Mouse (Mus musculus): ENCODE results near the gene Cdc6. TPM values are rescaled to one million over a fixed set of nuclear protein-coding genes. Genes with fewer than 3 reads are reported as not detected.

The Cdc6 gene
- total and polyA plus RNA-seq, 3 experiments = 47.4 to 99.3 (median 81.3) TPM

DNA sequence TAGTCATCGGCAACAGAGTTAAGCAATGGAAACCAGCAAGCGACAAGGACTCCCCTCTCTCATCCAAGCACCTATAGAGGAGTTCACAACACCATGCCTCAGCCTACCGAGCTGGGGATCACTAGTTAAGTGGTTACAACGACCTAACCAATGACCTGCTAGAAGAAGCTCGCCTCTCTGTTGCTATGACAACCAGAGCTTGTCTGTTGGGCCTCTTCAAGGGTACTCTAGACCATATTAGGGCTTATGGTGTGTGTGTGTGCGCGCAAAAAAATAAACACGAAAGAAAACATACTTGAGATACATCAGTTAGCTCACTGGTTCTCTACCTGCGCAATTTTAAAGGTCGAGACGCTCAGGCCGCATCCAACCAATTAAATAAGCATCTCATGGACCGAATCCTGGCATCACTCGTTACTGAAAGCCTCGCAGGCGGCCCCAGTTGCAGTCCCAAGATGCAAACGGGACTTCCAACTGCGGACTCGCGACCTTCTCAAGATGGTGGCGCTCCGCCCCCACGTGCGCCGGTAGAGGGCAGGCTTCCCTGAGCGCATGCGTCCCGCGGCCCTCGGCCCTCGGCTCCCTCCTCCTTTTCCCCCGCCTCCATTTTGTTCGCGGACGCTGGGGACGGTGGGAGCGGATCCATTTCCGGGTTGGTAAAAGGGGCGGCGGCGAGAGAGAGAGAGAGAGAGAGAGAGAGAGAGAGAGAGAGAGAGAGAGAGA, 44.4 kb upstream of the Cdc6 start, which contains the start of gene Wipf2 (continued):
- peak; percentile 90 for TF ChIP-seq BHLHE40 (IDR thresholded peaks at IDR 0.05; ENCODE audit: low read depth, low read length)
- peak; percentile 79 for TF ChIP-seq ZMIZ1 (IDR thresholded peaks at IDR 0.05; ENCODE audit: low read depth, low read length)
- no peak for TF ChIP-seq ZKSCAN1 (IDR thresholded peaks at IDR 0.05; ENCODE audit: borderline replicate concordance, low read depth, low read length)
- TF ChIP-seq NELFE (IDR thresholded peaks at IDR 0.05; ENCODE audit: low read depth, low read length) = peak; percentile 94
- TF ChIP-seq EP300 (IDR thresholded peaks at IDR 0.05; ENCODE audit: low read length) = no peak
- TF ChIP-seq MYC (IDR thresholded peaks at IDR 0.05; ENCODE audit: low read depth, low read length) = peak; percentile 96
- no peak for TF ChIP-seq SMC3 (IDR thresholded peaks at IDR 0.05; ENCODE audit: low read depth, low read length)
- peak; percentile 93 for TF ChIP-seq NRF1 (IDR thresholded peaks at IDR 0.05; ENCODE audit: low read depth, low read length)
- TF ChIP-seq ELF1 (IDR thresholded peaks at IDR 0.05; ENCODE audit: low read depth, low read length) = peak; percentile 99
- TF ChIP-seq TCF12 (IDR thresholded peaks at IDR 0.05; ENCODE audit: low read depth, low read length) = peak; percentile 65; the same call in 1 of the 2 replicates
- peak in 1 of 2 experiments; percentile 62; a peak in 2 of 4 replicates for TF ChIP-seq CTCF (conservative IDR thresholded peaks at IDR 0.05 in 1 of 2, IDR thresholded peaks at IDR 0.05 in 1 of 2; ENCODE audit: low read depth in 2 of 2, low read length in 2 of 2)
- TF ChIP-seq JUN (IDR thresholded peaks at IDR 0.05; ENCODE audit: insufficient read depth, low read depth, low read length) = no peak

DNA sequence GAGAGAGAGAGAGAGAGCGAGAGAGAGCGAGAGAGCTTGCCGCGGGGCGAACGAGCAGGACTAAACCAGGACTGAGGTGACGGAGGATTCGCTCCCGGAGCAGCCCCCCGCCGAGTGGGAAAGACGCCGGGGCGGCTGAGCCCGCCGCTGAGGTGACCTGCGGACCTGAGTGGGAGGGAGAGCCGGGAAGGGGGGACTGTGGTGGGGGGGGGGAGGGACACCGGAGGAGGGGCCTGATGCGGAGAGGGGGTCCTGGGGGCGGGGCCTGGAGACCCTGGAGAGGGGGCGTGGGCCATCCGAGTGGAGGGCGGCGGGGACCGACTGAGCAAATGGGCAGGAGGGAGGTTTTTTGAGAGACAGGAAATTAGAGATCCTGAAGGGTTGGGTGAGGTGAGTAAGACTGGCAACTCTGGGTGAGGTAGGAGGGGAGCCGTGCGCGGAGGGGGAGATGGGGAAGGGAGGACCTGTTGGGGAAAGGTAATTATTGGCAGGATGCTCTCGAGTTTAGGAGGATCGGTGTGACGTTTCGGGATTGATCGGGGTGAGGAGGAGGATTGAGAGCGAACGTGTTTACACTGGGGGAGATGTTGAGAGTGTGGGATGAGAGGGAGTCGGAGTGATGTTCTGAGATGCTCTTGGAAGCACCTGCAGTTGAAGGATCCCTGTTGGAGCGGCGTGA, 43.7 kb upstream of the Cdc6 start:
- H3K9ac ChIP-seq (ENCODE audit: insufficient read depth, low read depth) = peak overlapping the region; percentile 90
- DNase-seq (ENCODE audit: extremely low read depth) = peak; percentile 53
- peak overlapping the region; percentile 73 to 90 (median 78) for H3K4me3 ChIP-seq (replicated peaks in 1 of 3; ENCODE audit: low read depth in 2 of 3, low read length in 2 of 3, poor library complexity in 1 of 3)
- H3K27ac ChIP-seq (ENCODE audit: insufficient read depth, low read depth) = peak overlapping the region; percentile 54; the same call in 1 of the 2 replicates
- H3K36me3 ChIP-seq (replicated peaks in 1 of 2; ENCODE audit: control insufficient read depth in 1 of 2, insufficient read depth in 1 of 2, low read length in 1 of 2) = peaks cover 18 to 30% of the 10 kb centered on the region in 2 experiments
- no peak for TF ChIP-seq NELFE (IDR thresholded peaks at IDR 0.05; ENCODE audit: low read depth, low read length)
- TF ChIP-seq CHD1 (IDR thresholded peaks at IDR 0.05; ENCODE audit: low read depth, low read length) = 0 out of 2 replicates have a peak, but pooled peaks have one; percentile 60
- TF ChIP-seq MAX (IDR thresholded peaks at IDR 0.05; ENCODE audit: low read length) = no peak
- peak; percentile 34; the same call in 1 of the 2 replicates for TF ChIP-seq RCOR1 (conservative IDR thresholded peaks at IDR 0.05; ENCODE audit: low read depth, low read length)
- H3K4me2 ChIP-seq (ENCODE audit: insufficient read depth, low read depth, poor library complexity, severe bottlenecking) = peak overlapping the region; percentile 41
- H3K27me3 ChIP-seq (replicated peaks) = no peaks in the 10 kb centered on the region
- dilution Hi-C loops (cut with MboI; ENCODE audit: extremely low pct_ligation_motif_present, extremely low pct_unique_long_range_greater_than_20kb, low sequenced_read_pairs) (no loop called here), in situ Hi-C loops (cut with MboI; ENCODE audit: low pct_ligation_motif_present, low pct_unique_long_range_greater_than_20kb, low sequenced_read_pairs) (loop anchor here (5.0 kb wide), 1 partner anchor 38 kb away; no protein-coding TSS in a partner anchor)
- H3K79me2 ChIP-seq (replicated peaks; ENCODE audit: control insufficient read depth, extremely low read depth, insufficient read depth, poor library complexity, severe bottlenecking) = peaks cover 22% of the 10 kb centered on the region
- H3K9me3 ChIP-seq (replicated peaks; ENCODE audit: low read length) = no peaks in the 10 kb centered on the region
- peaks cover 7 to 17% of the 10 kb centered on the region in 2 experiments for H3K4me1 ChIP-seq (ENCODE audit: control insufficient read depth in 1 of 2, insufficient read depth in 2 of 2)

DNA sequence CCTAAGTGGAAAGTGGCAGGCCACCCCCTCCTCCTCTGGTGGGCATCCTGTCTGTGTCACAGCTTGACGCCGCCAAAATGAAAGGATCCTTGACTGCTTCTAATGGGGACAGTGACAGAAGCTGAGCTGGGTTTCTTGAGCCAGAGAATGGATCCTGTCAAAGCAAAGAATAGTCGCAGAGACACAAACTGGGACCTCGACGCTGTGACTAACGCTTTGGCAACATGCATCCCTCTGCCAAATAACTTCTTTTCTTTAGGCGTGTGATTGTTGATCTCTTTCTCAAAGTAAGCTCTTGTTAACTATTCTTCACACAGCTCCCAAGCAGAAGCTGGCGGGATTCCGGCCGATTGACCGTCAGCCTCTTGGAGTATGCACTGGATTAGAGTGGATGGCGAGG, 40.3 kb upstream of the Cdc6 start:
- in situ Hi-C loops (cut with MboI; ENCODE audit: low pct_ligation_motif_present, low pct_unique_long_range_greater_than_20kb, low sequenced_read_pairs) (no loop called here), dilution Hi-C loops (cut with MboI; ENCODE audit: extremely low pct_ligation_motif_present, extremely low pct_unique_long_range_greater_than_20kb, low sequenced_read_pairs) (no loop called here)
- H3K36me3 ChIP-seq (replicated peaks in 1 of 2; ENCODE audit: control insufficient read depth in 1 of 2, insufficient read depth in 1 of 2, low read length in 1 of 2) = peaks cover 33 to 64% of the 10 kb centered on the region in 2 experiments
- peaks cover 22% of the 10 kb centered on the region for H3K79me2 ChIP-seq (replicated peaks; ENCODE audit: control insufficient read depth, extremely low read depth, insufficient read depth, poor library complexity, severe bottlenecking)
- no peaks in the 10 kb centered on the region for H3K9me3 ChIP-seq (replicated peaks; ENCODE audit: low read length)
- no peaks in the 10 kb centered on the region for H3K27me3 ChIP-seq (replicated peaks)
- H3K27ac ChIP-seq (ENCODE audit: insufficient read depth, low read depth) = no peak overlapping the region
- no peak for DNase-seq (ENCODE audit: extremely low read depth)
- H3K4me3 ChIP-seq (replicated peaks in 1 of 3; ENCODE audit: low read depth in 2 of 3, low read length in 2 of 3, poor library complexity in 1 of 3) = no peak overlapping the region
- peaks cover 6 to 14% of the 10 kb centered on the region in 2 experiments for H3K4me1 ChIP-seq (ENCODE audit: control insufficient read depth in 1 of 2, insufficient read depth in 2 of 2)
- no peak overlapping the region for H3K9ac ChIP-seq (ENCODE audit: insufficient read depth, low read depth)
- no peak overlapping the region for H3K4me2 ChIP-seq (ENCODE audit: insufficient read depth, low read depth, poor library complexity, severe bottlenecking)
- TF ChIP-seq SIN3A (IDR thresholded peaks at IDR 0.05; ENCODE audit: low read length) (no peak), E2F4 (IDR thresholded peaks at IDR 0.05; ENCODE audit: insufficient replicate concordance, low read depth, low read length) (no peak), MAX (IDR thresholded peaks at IDR 0.05; ENCODE audit: low read length) (no peak), POLR2AphosphoS2 (IDR thresholded peaks at IDR 0.05; ENCODE audit: low read depth, low read length) (no peak), MAZ (IDR thresholded peaks at IDR 0.05; ENCODE audit: low read depth, low read length) (no peak), USF1 (IDR thresholded peaks at IDR 0.05; ENCODE audit: low read depth, low read length) (no peak), JUN (IDR thresholded peaks at IDR 0.05; ENCODE audit: insufficient read depth, low read depth, low read length) (no peak), USF2 (conservative IDR thresholded peaks at IDR 0.05; ENCODE audit: low read depth, low read length) (no peak), KAT2A (IDR thresholded peaks at IDR 0.05; ENCODE audit: insufficient replicate concordance, low read length) (no peak), ZC3H11A (IDR thresholded peaks at IDR 0.05; ENCODE audit: low read depth, low read length) (no peak), SMC3 (IDR thresholded peaks at IDR 0.05; ENCODE audit: low read depth, low read length) (no peak), ETS1 (conservative IDR thresholded peaks at IDR 0.05; ENCODE audit: low read depth, low read length) (no peak), CHD2 (IDR thresholded peaks at IDR 0.05; ENCODE audit: low read length) (no peak), MAFK (IDR thresholded peaks at IDR 0.05; ENCODE audit: insufficient replicate concordance, low read length) (no peak), RAD21 (IDR thresholded peaks at IDR 0.05; ENCODE audit: low read depth, low read length) (no peak), CTCF (conservative IDR thresholded peaks at IDR 0.05 in 1 of 2, IDR thresholded peaks at IDR 0.05 in 1 of 2; ENCODE audit: low read depth in 2 of 2, low read length in 2 of 2) (no peak)
